25 mouse cellular contexts compared by ENCODE assay signal in genomic region chr15:88998636-88999035, GRCm38 (mm10). TPM values are rescaled to one million over a fixed set of nuclear protein-coding genes. Genes with fewer than 3 reads are reported as not detected.
"Had no signal": no experiment of that assay in that cellular context is flagged by ENCODE, and none has a peak within 500 bp of the region (broad histone marks: within the 10 kb centered on the region; RNA-seq: fewer than 3 reads in every experiment).

No protein-coding gene starts in this region.

- H3K9me3 ChIP-seq: liver, embryonic 13.5 days; liver, embryonic 15.5 days; lung, embryonic 15.5 days; midbrain, embryonic 10.5 days; midbrain, embryonic 12.5 days; neural tube, embryonic 13.5 days; neural tube, embryonic 15.5 days had no signal

- H3K4me3 ChIP-seq: liver, embryonic 13.5 days; liver, embryonic 15.5 days; lung, embryonic 15.5 days; midbrain, embryonic 10.5 days; midbrain, embryonic 12.5 days; myocyte; neural tube, embryonic 13.5 days; neural tube, embryonic 15.5 days had no signal

- H3K4me1 ChIP-seq: liver, embryonic 13.5 days; liver, embryonic 15.5 days; lung, embryonic 15.5 days; midbrain, embryonic 10.5 days; midbrain, embryonic 12.5 days; neural tube, embryonic 13.5 days; neural tube, embryonic 15.5 days had no signal

- H3K9ac ChIP-seq: liver, embryonic 13.5 days; liver, embryonic 15.5 days; liver, postnatal 0 days; lung, embryonic 15.5 days; midbrain, embryonic 12.5 days; neural tube, embryonic 13.5 days; neural tube, embryonic 15.5 days had no signal

- H3K27me3 ChIP-seq: liver, embryonic 13.5 days; liver, embryonic 15.5 days; lung, embryonic 15.5 days; midbrain, embryonic 12.5 days; neural tube, embryonic 13.5 days; neural tube, embryonic 15.5 days had no signal

- H3K4me2 ChIP-seq: liver, embryonic 13.5 days; liver, embryonic 15.5 days; lung, embryonic 15.5 days; midbrain, embryonic 12.5 days; neural tube, embryonic 13.5 days; neural tube, embryonic 15.5 days had no signal

- H3K36me3 ChIP-seq: liver, embryonic 13.5 days; liver, embryonic 15.5 days; lung, embryonic 15.5 days; midbrain, embryonic 10.5 days; midbrain, embryonic 12.5 days; neural tube, embryonic 13.5 days; neural tube, embryonic 15.5 days had no signal

- ATAC-seq: liver, postnatal 0 days; midbrain, embryonic 16.5 days had no signal

- H3K27ac ChIP-seq: liver, embryonic 13.5 days; liver, embryonic 15.5 days; lung, embryonic 15.5 days; midbrain, embryonic 10.5 days; midbrain, embryonic 12.5 days; neural tube, embryonic 13.5 days; neural tube, embryonic 15.5 days had no signal

- DNase-seq: liver, embryonic 13.5 days; liver, postnatal 0 days; retina, postnatal 1 day; right cerebral cortex, postnatal 14 days; right cerebral cortex, postnatal 4 days; spleen, adult 18-20 months; thymus, adult 2 months; thymus, postnatal 25 days; thymus, postnatal 4 days had no signal

RNA-seq across cellular contexts. Expression of gene Mov10l1, which starts 15.9 kb away (rescaled TPM):
- total RNA-seq: megakaryocyte, adult 5-6 weeks; megakaryocyte-erythroid progenitor cell, adult 5-6 weeks had no signal
- polyA plus RNA-seq: liver, embryonic 13.5 days; liver, embryonic 15.5 days; liver, postnatal 0 days; midbrain, embryonic 10.5 days; midbrain, embryonic 12.5 days; midbrain, embryonic 14.5 days; midbrain, embryonic 16.5 days; myocyte; neural tube, embryonic 11.5 days; neural tube, embryonic 15.5 days; small intestine, adult 2 months; stomach, embryonic 14.5 days; stomach, embryonic 16.5 days had no signal

RNA-seq across cellular contexts. Expression of gene Mlc1, which starts 19.8 kb away (rescaled TPM):
- total RNA-seq: megakaryocyte, adult 5-6 weeks; megakaryocyte-erythroid progenitor cell, adult 5-6 weeks had no signal
- polyA plus RNA-seq: liver, embryonic 15.5 days; liver, postnatal 0 days; myocyte; stomach, embryonic 14.5 days; stomach, embryonic 16.5 days had no signal

RNA-seq across cellular contexts. Expression of gene Ttll8, which starts 44.4 kb away (rescaled TPM):
- total RNA-seq: megakaryocyte, adult 5-6 weeks; megakaryocyte-erythroid progenitor cell, adult 5-6 weeks had no signal
- polyA plus RNA-seq: liver, embryonic 13.5 days; liver, embryonic 15.5 days; liver, postnatal 0 days; lung, embryonic 15.5 days; midbrain, embryonic 10.5 days; midbrain, embryonic 12.5 days; midbrain, embryonic 14.5 days; myocyte; neural tube, embryonic 11.5 days; neural tube, embryonic 13.5 days; small intestine, adult 2 months; stomach, embryonic 14.5 days; stomach, embryonic 16.5 days; urinary bladder, adult 2 months had no signal
